Mouse (Mus musculus) hindbrain, embryonic 10.5 days (tissue): Measurements from ENCODE around the gene B9d1. TPM values are rescaled to one million over a fixed set of nuclear protein-coding genes. Genes with fewer than 3 reads are reported as not detected.

ENCODE experiments used
- DNase-seq: peaks from one replicate; pipeline ENCODE4 v3.0.0-alpha.2; 2017; ENCODE audit warnings: low spot score
- H3K27ac ChIP-seq: fragments of 300-500 bp; sonication (generic); 2 replicates; pipeline ENCODE4 v1.5.1; 2016; ENCODE audit warnings: mild to moderate bottlenecking, moderate library complexity
- H3K27me3 ChIP-seq: fragments of 300-500 bp; sonication (generic); 2 replicates; pipeline ENCODE4 v1.6.1; 2016; ENCODE audit warnings: mild to moderate bottlenecking; ENCODE audit not compliant: poor library complexity, insufficient read depth, severe bottlenecking
- H3K36me3 ChIP-seq: fragments of 300-500 bp; sonication (generic); 2 replicates; pipeline ENCODE4 v1.6.1; 2016; ENCODE audit warnings: mild to moderate bottlenecking, moderate library complexity
- H3K4me1 ChIP-seq: fragments of 300-500 bp; sonication (generic); replicated peaks from 2 replicates; pipeline ENCODE4 v1.6.1; 2016; ENCODE audit warnings: mild to moderate bottlenecking
- H3K4me3 ChIP-seq: fragments of 300-500 bp; sonication (generic); 2 replicates; pipeline ENCODE4 v1.5.1; 2016; ENCODE audit warnings: mild to moderate bottlenecking, moderate library complexity
- H3K9me3 ChIP-seq: fragments of 300-500 bp; sonication (generic); 2 replicates; pipeline ENCODE4 v1.6.1; 2016; ENCODE audit warnings: mild to moderate bottlenecking, moderate library complexity
- whole genome bisulfite sequencing: fragments of 180-500 bp; shearing (Covaris S2); methylation state at CpG from one replicate; pipeline ENCODE4 v1.1.7; 2016; 5-methylcytosine and 5-hydroxymethylcytosine counted together
- polyA plus RNA-seq: library from polyadenylated mRNA; unstranded; fragments of >200 nt; fragmentation: Nextera tagmentation; extraction: Ambion mirVana; gene quantifications from 2 replicates; pipeline ENCODE4 v1.2.1, GENCODE M21; 2016

Gene B9d1
- polyA plus RNA-seq, 1 experiment from 2014 or later = 51.9 TPM

GRCm38 (mm10) chr11:61562421-61562820 is 57.5 kb downstream of the B9d1 start:
- Histone ChIP-seq H3K27ac (no peak overlapping the region), H3K27me3 (no peaks in the 10 kb centered on the region), H3K4me3 (no peak overlapping the region), H3K9me3 (no peaks in the 10 kb centered on the region), H3K4me1 (no peaks in the 10 kb centered on the region), H3K36me3 (no peaks in the 10 kb centered on the region)
- 88% methylated on average over 5 of the region's 5 CpGs for WGBS
- DNase-seq = no peak

Other genes with a start within 250 kb of the B9d1 start
- gene Aldh3a2, start 237.7 kb upstream of the B9d1 start, polyA plus RNA-seq = 22.6 and 23.6 TPM in 2 replicates
- not detected in 2 replicates for gene Slc47a2, start 162.3 kb upstream of the B9d1 start, polyA plus RNA-seq
- 0.05 and 0.10 TPM in 2 replicates for gene Slc47a1, start 126.8 kb upstream of the B9d1 start, polyA plus RNA-seq
- gene Rnf112, start 51.0 kb upstream of the B9d1 start, polyA plus RNA-seq = 0.62 and 1.1 TPM in 2 replicates
- gene Mfap4, start 19.7 kb upstream of the B9d1 start, polyA plus RNA-seq = 78.2 and 88.3 TPM in 2 replicates
- 99.5 and 107 TPM in 2 replicates for gene Mapk7, start 10.7 kb upstream of the B9d1 start, polyA plus RNA-seq
- gene Epn2, start 74.5 kb downstream of the B9d1 start, polyA plus RNA-seq = 23.3 and 25.7 TPM in 2 replicates
- 7.8 and 8.6 TPM in 2 replicates for gene Grap, start 148.1 kb downstream of the B9d1 start, polyA plus RNA-seq
- gene Fam83g, start 178.9 kb downstream of the B9d1 start, polyA plus RNA-seq = 0.68 and 1.8 TPM in 2 replicates
- 0.09 TPM in 1 of 2 replicates, not detected in the other for gene Slc5a10, start 215.7 kb downstream of the B9d1 start, polyA plus RNA-seq